Mouse (Mus musculus): Measurements from ENCODE around the gene Hs1bp3. TPM values are rescaled to one million over a fixed set of nuclear protein-coding genes. Genes with fewer than 3 reads are reported as not detected.

The Hs1bp3 gene
- total and polyA plus RNA-seq, 2 experiments from 2014 or later: 5.8 to 7.0 TPM

- no peak for DNase-seq
- H3K9me3 ChIP-seq (ENCODE audit: low read length): no peaks in the 10 kb centered on the region
- H3K4me2 ChIP-seq (ENCODE audit: low read depth): no peak overlapping the region
- no peak for ATAC-seq
- H3K27ac ChIP-seq (ENCODE audit: low read depth, low read length): no peak overlapping the region
- no peak for TF ChIP-seq CTCF (IDR thresholded peaks at IDR 0.05; ENCODE audit: low read depth)
- H3K36me3 ChIP-seq (ENCODE audit: insufficient read depth): peaks cover 65% of the 10 kb centered on the region
- 44% methylated on average over 13 of the region's 13 CpGs for WGBS
- H3K9ac ChIP-seq: no peak overlapping the region
- H3K27me3 ChIP-seq (ENCODE audit: insufficient read depth, low read length): no peaks in the 10 kb centered on the region
- H3K4me3 ChIP-seq (ENCODE audit: low read depth, low read length): no peak overlapping the region
- H3K4me1 ChIP-seq (ENCODE audit: insufficient read depth): no peaks in the 10 kb centered on the region
These were observed 26.5 kb downstream of the Hs1bp3 start for GRCm38 (mm10) chr12:8339591-8340319.

DNA sequence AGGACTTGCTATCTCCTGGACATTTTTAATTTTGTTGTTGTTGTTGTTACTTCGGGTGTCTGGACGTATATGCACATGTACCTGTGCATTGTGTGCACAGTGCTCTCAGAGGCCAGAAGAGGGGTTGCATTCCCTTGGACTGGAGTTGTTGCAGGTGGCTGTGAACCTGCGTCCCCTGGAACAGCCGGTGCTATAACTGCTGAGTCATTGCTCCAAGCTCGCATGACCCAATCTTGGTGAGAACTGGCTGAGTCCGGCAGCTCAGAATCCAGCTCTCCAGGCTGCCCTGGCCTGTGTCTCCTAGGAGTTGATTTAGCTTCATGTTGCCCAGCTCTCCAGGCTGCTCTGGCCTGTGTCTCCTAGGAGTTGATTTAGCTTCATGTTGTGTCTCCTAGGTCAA lies 27.8 kb downstream of the Hs1bp3 start:
- ATAC-seq (no peak), DNase-seq (no peak)
- no peak overlapping the region for H3K9ac ChIP-seq
- H3K9me3 ChIP-seq (ENCODE audit: low read length): no peaks in the 10 kb centered on the region
- no peak overlapping the region for H3K27ac ChIP-seq (ENCODE audit: low read depth, low read length)
- H3K27me3 ChIP-seq (ENCODE audit: insufficient read depth, low read length): no peaks in the 10 kb centered on the region
- no peaks in the 10 kb centered on the region for H3K4me1 ChIP-seq (ENCODE audit: insufficient read depth)
- H3K4me2 ChIP-seq (ENCODE audit: low read depth): no peak overlapping the region
- no peak overlapping the region for H3K4me3 ChIP-seq (ENCODE audit: low read depth, low read length)
- 94% methylated on average over 6 of the region's 6 CpGs for WGBS
- no peak for TF ChIP-seq CTCF (IDR thresholded peaks at IDR 0.05; ENCODE audit: low read depth)
- peaks cover 56% of the 10 kb centered on the region for H3K36me3 ChIP-seq (ENCODE audit: insufficient read depth)

DNA sequence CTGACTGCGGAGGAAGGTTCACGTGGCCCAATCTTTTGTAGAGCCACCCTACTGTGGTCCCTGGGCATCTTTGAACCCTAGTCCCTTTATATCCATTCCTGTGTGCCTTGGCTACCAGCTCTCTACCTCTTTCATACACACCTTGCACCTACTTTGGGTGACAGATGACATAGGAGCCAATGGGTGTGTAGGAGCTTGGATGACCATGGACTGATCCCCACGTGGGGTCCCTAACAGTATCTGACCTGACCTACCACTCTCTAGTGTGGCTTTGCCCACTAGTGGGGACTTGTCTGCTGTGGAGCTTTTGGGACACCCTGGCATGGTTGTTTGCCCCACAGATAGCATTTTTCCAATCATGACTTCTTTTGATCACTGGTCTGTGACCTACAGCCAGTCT lies 30.1 kb downstream of the Hs1bp3 start:
- TF ChIP-seq CTCF (IDR thresholded peaks at IDR 0.05; ENCODE audit: low read depth): no peak
- Histone ChIP-seq H3K9ac (no peak overlapping the region), H3K36me3 (ENCODE audit: insufficient read depth) (peaks cover 44% of the 10 kb centered on the region), H3K4me1 (ENCODE audit: insufficient read depth) (no peaks in the 10 kb centered on the region), H3K27me3 (ENCODE audit: insufficient read depth, low read length) (no peaks in the 10 kb centered on the region), H3K27ac (ENCODE audit: low read depth, low read length) (no peak overlapping the region), H3K9me3 (ENCODE audit: low read length) (no peaks in the 10 kb centered on the region), H3K4me3 (ENCODE audit: low read depth, low read length) (no peak overlapping the region), H3K4me2 (ENCODE audit: low read depth) (no peak overlapping the region)
- ATAC-seq (no peak), DNase-seq (no peak)
- WGBS: 95% methylated on average over 3 of the region's 3 CpGs

- Histone ChIP-seq H3K4me3 (ENCODE audit: low read depth, low read length) (no peak overlapping the region), H3K4me2 (ENCODE audit: low read depth) (no peak overlapping the region), H3K9me3 (ENCODE audit: low read length) (no peaks in the 10 kb centered on the region), H3K27me3 (ENCODE audit: insufficient read depth, low read length) (no peaks in the 10 kb centered on the region), H3K27ac (ENCODE audit: low read depth, low read length) (no peak overlapping the region), H3K4me1 (ENCODE audit: insufficient read depth) (0 out of 2 replicates have a peak, but pooled peaks cover 5% of the 10 kb centered on the region), H3K36me3 (ENCODE audit: insufficient read depth) (peaks cover 32% of the 10 kb centered on the region; the same call in 1 of the 2 replicates), H3K9ac (no peak overlapping the region)
- ATAC-seq (peak; percentile 44), DNase-seq (no peak)
- WGBS: 68% methylated on average over 9 of the region's 9 CpGs
- TF ChIP-seq CTCF (IDR thresholded peaks at IDR 0.05; ENCODE audit: low read depth): no peak
These were observed 31.7 kb downstream of the Hs1bp3 start for GRCm38 (mm10) chr12:8344897-8345296.

GRCm38 (mm10) chr12:8345539-8345938 lies 32.3 kb downstream of the Hs1bp3 start:
- H3K9ac ChIP-seq: no peak overlapping the region
- H3K27me3 ChIP-seq (ENCODE audit: insufficient read depth, low read length): no peaks in the 10 kb centered on the region
- H3K36me3 ChIP-seq (ENCODE audit: insufficient read depth): peaks cover 27% of the 10 kb centered on the region; the same call in 1 of the 2 replicates
- ATAC-seq (no peak), DNase-seq (no peak)
- H3K4me1 ChIP-seq (ENCODE audit: insufficient read depth): 0 out of 2 replicates have a peak, but pooled peaks cover 5% of the 10 kb centered on the region
- no peak for TF ChIP-seq CTCF (IDR thresholded peaks at IDR 0.05; ENCODE audit: low read depth)
- WGBS: 97% methylated on average over 5 of the region's 5 CpGs
- H3K9me3 ChIP-seq (ENCODE audit: low read length): no peaks in the 10 kb centered on the region
- no peak overlapping the region for H3K4me2 ChIP-seq (ENCODE audit: low read depth)
- no peak overlapping the region for H3K27ac ChIP-seq (ENCODE audit: low read depth, low read length)
- no peak overlapping the region for H3K4me3 ChIP-seq (ENCODE audit: low read depth, low read length)

- no peak overlapping the region for H3K4me3 ChIP-seq (ENCODE audit: low read depth, low read length)
- 81% methylated on average over 8 of the region's 8 CpGs for WGBS
- ATAC-seq (no peak), DNase-seq (no peak)
- 0 out of 2 replicates have a peak, but pooled peaks cover 6% of the 10 kb centered on the region for H3K36me3 ChIP-seq (ENCODE audit: insufficient read depth)
- no peaks in the 10 kb centered on the region for H3K27me3 ChIP-seq (ENCODE audit: insufficient read depth, low read length)
- no peak overlapping the region for H3K4me2 ChIP-seq (ENCODE audit: low read depth)
- H3K27ac ChIP-seq (ENCODE audit: low read depth, low read length): no peak overlapping the region
- no peaks in the 10 kb centered on the region for H3K9me3 ChIP-seq (ENCODE audit: low read length)
- no peak overlapping the region for H3K9ac ChIP-seq
- 0 out of 2 replicates have a peak, but pooled peaks cover 5% of the 10 kb centered on the region for H3K4me1 ChIP-seq (ENCODE audit: insufficient read depth)
- no peak for TF ChIP-seq CTCF (IDR thresholded peaks at IDR 0.05; ENCODE audit: low read depth)
These were observed 34.7 kb downstream of the Hs1bp3 start for GRCm38 (mm10) chr12:8347746-8348462.
